Mouse (Mus musculus) spleen, adult 2 months (tissue): ENCODE results near the gene Necap1.

Experiments
- CTCF ChIP-seq: fragments of 200-500 bp; IDR thresholded peaks from 2 replicates; pipeline ENCODE4 v1.5.1; 2011; ENCODE audit warnings: mild to moderate bottlenecking, inconsistent platforms; ENCODE audit not compliant: insufficient read depth, insufficient read length, insufficient replicate concordance; ENCODE audit errors: extremely low read depth
- POLR2A ChIP-seq: fragments of 200-500 bp; IDR thresholded peaks from 2 replicates; pipeline ENCODE4 v1.6.1; 2011; ENCODE audit warnings: low read depth, low read length, inconsistent platforms

DNA sequence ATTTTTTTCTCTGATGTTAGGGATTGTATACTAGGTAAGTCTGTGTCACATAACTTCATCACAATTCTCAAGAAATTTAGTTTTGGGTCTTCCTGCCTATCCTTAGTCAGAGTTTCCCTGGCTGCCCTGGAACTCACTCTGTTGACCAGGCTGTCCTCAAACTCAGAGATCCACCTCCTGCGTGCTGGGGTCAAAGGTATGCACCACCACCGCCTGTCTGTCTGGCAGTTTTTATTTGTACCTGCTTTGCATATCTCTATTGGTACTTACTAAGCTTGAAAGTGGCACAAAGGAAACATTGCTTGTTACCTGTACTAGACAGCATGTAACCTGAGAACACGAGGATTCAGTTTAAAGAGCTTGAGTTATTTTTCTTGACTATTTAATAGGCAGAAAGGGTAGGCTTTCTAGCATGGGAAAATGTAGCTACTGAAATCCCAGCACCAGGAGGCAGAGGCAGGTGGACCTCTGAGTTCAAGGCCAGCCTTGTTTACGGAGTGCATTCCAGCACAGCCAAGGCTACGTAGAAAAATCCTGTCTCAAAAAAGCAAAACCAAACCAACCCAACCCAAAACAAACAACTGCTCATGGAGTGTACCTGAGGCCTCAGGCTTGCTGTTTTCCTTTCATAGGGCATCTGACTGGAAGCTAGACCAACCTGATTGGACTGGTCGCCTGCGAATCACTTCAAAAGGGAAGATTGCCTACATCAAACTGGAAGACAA, 5.7 kb downstream of the Necap1 start:
- TF ChIP-seq POLR2A (no peak), CTCF (no peak)
